Mouse (Mus musculus) bone marrow macrophage, adult 2 months (primary cell): ENCODE measurements around the gene Prep.

ENCODE experiments used
- CTCF ChIP-seq: IDR thresholded peaks from 2 replicates; pipeline ENCODE4 v1.5.1; 2012; ENCODE audit warnings: low read depth, mild to moderate bottlenecking, low read length, moderate library complexity
- POLR2A ChIP-seq: IDR thresholded peaks from 2 replicates; pipeline ENCODE4 v1.6.1; 2012; ENCODE audit warnings: mild to moderate bottlenecking, low read depth, low read length, borderline replicate concordance

DNA sequence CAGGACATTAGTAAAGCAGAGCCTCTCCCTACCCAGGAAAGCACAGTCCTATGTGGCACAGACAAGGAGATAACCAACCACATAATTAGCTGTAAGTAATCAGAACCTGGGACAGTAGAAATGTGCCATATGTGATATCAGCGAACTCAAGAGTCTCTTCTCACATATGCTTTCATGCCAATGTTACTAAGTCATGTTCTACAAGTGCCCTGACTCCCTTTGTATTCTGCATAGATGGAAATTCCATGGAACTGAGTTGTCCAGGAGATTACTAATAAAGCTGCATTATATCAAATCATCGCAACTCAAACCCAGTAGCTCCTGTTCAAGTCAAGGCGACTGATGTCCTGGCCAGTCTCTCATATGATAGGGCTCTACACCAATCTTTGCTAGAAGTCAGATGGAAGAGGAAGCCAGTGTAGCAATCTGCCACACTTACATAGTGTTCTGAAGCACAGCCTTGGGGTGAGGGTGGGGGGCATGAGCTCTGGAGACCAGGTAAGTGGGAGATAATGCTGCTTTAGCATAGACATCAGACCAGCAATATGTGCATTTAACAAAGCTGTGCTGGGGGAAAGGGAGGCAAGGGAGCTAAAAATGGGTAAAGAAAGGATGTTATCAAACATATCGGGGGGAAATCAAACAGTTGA is 113.8 kb downstream of the Prep start:
- TF ChIP-seq POLR2A (no peak), CTCF (no peak)
